In genomic region chr10:105801147-105801546, GRCm38 (mm10) we compare ENCODE assay signal across 24 mouse cellular contexts. TPM values are rescaled to one million over a fixed set of nuclear protein-coding genes. Genes with fewer than 3 reads are reported as not detected.
DNase-seq lines count a peak whose midpoint lies in the region; ATAC-seq and TF ChIP-seq lines count a peak whose summit lies in the region.
"Had no signal": no experiment of that assay in that cellular context is flagged by ENCODE, and none has a peak within 500 bp of the region (broad histone marks: within the 10 kb centered on the region; RNA-seq: fewer than 3 reads in every experiment).

No protein-coding gene starts in this region.

- H3K27ac ChIP-seq in kidney, embryonic 14.5 days (ENCODE audit: low read depth, low read length): no peak overlapping the region
- no peak overlapping the region for H3K27ac ChIP-seq in stomach, embryonic 15.5 days
- H3K27ac ChIP-seq in stomach, postnatal 0 days (replicated peaks): no peak overlapping the region
- 0 out of 2 replicates have a peak overlapping the region, but pooled peaks have one; percentile 28 for H3K27ac ChIP-seq in limb, embryonic 13.5 days
- H3K27ac ChIP-seq: embryonic facial prominence, embryonic 12.5 days; forebrain, embryonic 15.5 days; hindbrain, embryonic 12.5 days; neural tube, embryonic 13.5 days had no signal

- H3K36me3 ChIP-seq in kidney, embryonic 14.5 days (ENCODE audit: control insufficient read depth, insufficient read depth, low read length): no peaks in the 10 kb centered on the region
- H3K36me3 ChIP-seq in stomach, embryonic 15.5 days: no peaks in the 10 kb centered on the region
- no peaks in the 10 kb centered on the region for H3K36me3 ChIP-seq in stomach, postnatal 0 days (ENCODE audit: control insufficient read depth, insufficient read depth, low read length)
- H3K36me3 ChIP-seq in limb, embryonic 13.5 days: no peaks in the 10 kb centered on the region
- H3K36me3 ChIP-seq: embryonic facial prominence, embryonic 12.5 days; forebrain, embryonic 15.5 days; hindbrain, embryonic 12.5 days; neural tube, embryonic 13.5 days had no signal

- TF ChIP-seq CTCF in stomach, postnatal 0 days (IDR thresholded peaks at IDR 0.05; ENCODE audit: low read depth): no peak

- H3K4me2 ChIP-seq in kidney, embryonic 14.5 days (replicated peaks; ENCODE audit: low read depth, low read length): no peak overlapping the region
- H3K4me2 ChIP-seq in stomach, embryonic 15.5 days: no peak overlapping the region
- H3K4me2 ChIP-seq in stomach, postnatal 0 days (replicated peaks; ENCODE audit: low read depth): no peak overlapping the region
- peak overlapping the region; percentile 36 for H3K4me2 ChIP-seq in limb, embryonic 13.5 days (replicated peaks)
- H3K4me2 ChIP-seq: embryonic facial prominence, embryonic 12.5 days; forebrain, embryonic 15.5 days; heart, embryonic 11.5 days; hindbrain, embryonic 12.5 days; liver, embryonic 11.5 days; neural tube, embryonic 13.5 days had no signal

- no peak overlapping the region for H3K4me3 ChIP-seq in kidney, embryonic 14.5 days (ENCODE audit: low read length)
- no peak overlapping the region for H3K4me3 ChIP-seq in stomach, embryonic 15.5 days (replicated peaks)
- H3K4me3 ChIP-seq in stomach, postnatal 0 days (ENCODE audit: low read depth, low read length): no peak overlapping the region
- no peak overlapping the region for H3K4me3 ChIP-seq in limb, embryonic 13.5 days
- H3K4me3 ChIP-seq: embryonic facial prominence, embryonic 12.5 days; forebrain, embryonic 15.5 days; hindbrain, embryonic 12.5 days; megakaryocyte, embryonic 14.5 days; myocyte; neural tube, embryonic 13.5 days had no signal

- H3K9ac ChIP-seq in kidney, embryonic 14.5 days (ENCODE audit: low read depth, low read length): no peak overlapping the region
- no peak overlapping the region for H3K9ac ChIP-seq in stomach, embryonic 15.5 days
- H3K9ac ChIP-seq in stomach, postnatal 0 days (ENCODE audit: low read length): no peak overlapping the region
- no peak overlapping the region for H3K9ac ChIP-seq in limb, embryonic 13.5 days
- H3K9ac ChIP-seq: embryonic facial prominence, embryonic 12.5 days; forebrain, embryonic 15.5 days; hindbrain, embryonic 12.5 days; neural tube, embryonic 13.5 days had no signal

- H3K9me3 ChIP-seq in kidney, embryonic 14.5 days (ENCODE audit: control insufficient read depth, low read length): no peaks in the 10 kb centered on the region
- no peaks in the 10 kb centered on the region for H3K9me3 ChIP-seq in stomach, embryonic 15.5 days
- no peaks in the 10 kb centered on the region for H3K9me3 ChIP-seq in stomach, postnatal 0 days (ENCODE audit: control insufficient read depth, low read length)
- H3K9me3 ChIP-seq in limb, embryonic 13.5 days: no peaks in the 10 kb centered on the region
- H3K9me3 ChIP-seq: embryonic facial prominence, embryonic 12.5 days; forebrain, embryonic 15.5 days; hindbrain, embryonic 12.5 days; megakaryocyte, embryonic 14.5 days; neural tube, embryonic 13.5 days had no signal

- no peaks in the 10 kb centered on the region for H3K27me3 ChIP-seq in kidney, embryonic 14.5 days (ENCODE audit: control insufficient read depth, insufficient read depth, low read length)
- H3K27me3 ChIP-seq in stomach, embryonic 15.5 days (replicated peaks): no peaks in the 10 kb centered on the region
- no peaks in the 10 kb centered on the region for H3K27me3 ChIP-seq in stomach, postnatal 0 days (ENCODE audit: control insufficient read depth, insufficient read depth, low read length)
- no peaks in the 10 kb centered on the region for H3K27me3 ChIP-seq in limb, embryonic 13.5 days
- H3K27me3 ChIP-seq: embryonic facial prominence, embryonic 12.5 days; forebrain, embryonic 15.5 days; hindbrain, embryonic 12.5 days; megakaryocyte, embryonic 14.5 days; neural tube, embryonic 13.5 days had no signal

- no peaks in the 10 kb centered on the region for H3K4me1 ChIP-seq in kidney, embryonic 14.5 days (ENCODE audit: control insufficient read depth, insufficient read depth, low read length)
- no peaks in the 10 kb centered on the region for H3K4me1 ChIP-seq in stomach, embryonic 15.5 days
- H3K4me1 ChIP-seq in stomach, postnatal 0 days (replicated peaks; ENCODE audit: control insufficient read depth, insufficient read depth): no peaks in the 10 kb centered on the region
- peaks cover 8% of the 10 kb centered on the region for H3K4me1 ChIP-seq in limb, embryonic 13.5 days
- H3K4me1 ChIP-seq: forebrain, embryonic 15.5 days; hindbrain, embryonic 12.5 days; neural tube, embryonic 13.5 days had no signal

- TF ChIP-seq EP300 in stomach, postnatal 0 days (optimal IDR thresholded peaks at IDR 0.05): no peak

- no peak for DNase-seq in kidney, adult 18-20 months
- DNase-seq in stomach, postnatal 0 days (ENCODE audit: low spot score): no peak
- no peak for DNase-seq in lung, postnatal 4 days
- DNase-seq: adrenal gland, postnatal 25 days; B cell, adult 2 months; cerebellum, adult 11-12 months; cerebellum, adult 9-11 months; embryo, embryonic 11 days; gastrocnemius, postnatal 10 days; heart, postnatal 36 days; kidney, adult 8-10 months; kidney, postnatal 14 days; lung, postnatal 36 days had no signal

- ATAC-seq in kidney, embryonic 14.5 days (ENCODE audit: low FRiP score, low TSS enrichment): peak; percentile 16; the same call in 1 of the 2 replicates
- 0 out of 2 replicates have a peak, but pooled peaks have one; percentile 22 for ATAC-seq in stomach, embryonic 15.5 days (ENCODE audit: insufficient read depth, low FRiP score, low read depth)
- ATAC-seq in stomach, postnatal 0 days (ENCODE audit: low FRiP score, low TSS enrichment): no peak
- ATAC-seq in limb, embryonic 13.5 days (ENCODE audit: low FRiP score, low read depth): peak; percentile 87
- ATAC-seq: forebrain, embryonic 15.5 days had no signal

- WGBS in kidney, embryonic 14.5 days: 39% methylated on average over 6 of the region's 6 CpGs
- 57% methylated on average over 6 of the region's 6 CpGs for WGBS in stomach, embryonic 15.5 days
- WGBS in stomach, postnatal 0 days: 80% methylated on average over 6 of the region's 6 CpGs
- WGBS in limb, embryonic 13.5 days: 7% methylated on average over 6 of the region's 6 CpGs

RNA-seq across cellular contexts. Expression of gene Ccdc59, which starts 39.7 kb away (rescaled TPM):
- polyA plus RNA-seq in kidney, embryonic 14.5 days (2014; fragmentation: Nextera tagmentation; extraction: Ambion mirVana): 62.9 and 64.4 TPM in 2 replicates
- polyA plus RNA-seq in stomach, embryonic 15.5 days (2015; fragmentation: Nextera tagmentation; extraction: Ambion mirVana): 53.8 and 53.9 TPM in 2 replicates
- 37.3 and 38.5 TPM in 2 replicates for polyA plus RNA-seq in stomach, postnatal 0 days (2015; fragmentation: Nextera tagmentation; extraction: Ambion mirVana)
- polyA plus RNA-seq in limb, embryonic 13.5 days (2015; fragmentation: Nextera tagmentation; extraction: Ambion mirVana): 67.5 and 67.9 TPM in 2 replicates

RNA-seq across cellular contexts. Expression of gene Mettl25, which starts 40.0 kb away (rescaled TPM):
- 16.3 and 16.4 TPM in 2 replicates for polyA plus RNA-seq in kidney, embryonic 14.5 days (2014; fragmentation: Nextera tagmentation; extraction: Ambion mirVana)
- polyA plus RNA-seq in stomach, embryonic 15.5 days (2015; fragmentation: Nextera tagmentation; extraction: Ambion mirVana): 12.6 and 13.5 TPM in 2 replicates
- 7.1 and 7.5 TPM in 2 replicates for polyA plus RNA-seq in stomach, postnatal 0 days (2015; fragmentation: Nextera tagmentation; extraction: Ambion mirVana)
- polyA plus RNA-seq in limb, embryonic 13.5 days (2015; fragmentation: Nextera tagmentation; extraction: Ambion mirVana): 13.6 and 13.8 TPM in 2 replicates
